Mouse (Mus musculus): ENCODE data around the gene Vps4a. TPM values are rescaled to one million over a fixed set of nuclear protein-coding genes. Genes with fewer than 3 reads are reported as not detected.
A peak's percentile ranks its signal among the peaks of the same experiment; 100 is the strongest.
"Not testable (repeated sequence)": the region's sequence is repeated elsewhere in the genome, so short reads cannot be mapped to it uniquely, and the experiment has no call there.

Gene Vps4a
- polyA plus RNA-seq, 1 experiment from 2014 or later = 68.9 TPM

DNA sequence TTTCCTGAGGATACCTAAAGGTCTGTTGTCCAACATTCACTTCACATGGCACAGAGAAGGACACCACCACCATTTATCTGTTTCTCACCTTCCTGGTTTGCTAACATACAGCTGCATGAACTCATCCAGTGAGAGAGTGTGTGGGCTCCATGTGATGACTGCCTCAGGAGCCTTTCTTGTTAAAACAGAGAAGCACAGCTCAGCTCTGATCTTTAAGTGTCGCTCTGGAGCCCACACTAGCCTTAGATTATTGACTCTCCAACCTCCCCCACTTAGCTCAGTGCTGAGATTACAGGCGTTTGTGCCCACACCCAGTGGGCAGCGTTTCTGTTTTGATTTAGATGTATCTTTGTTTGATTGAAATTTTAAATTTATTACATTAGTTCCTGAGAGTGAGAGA is 23.2 kb upstream of the Vps4a start:
- no peak overlapping the region for H3K4me3 ChIP-seq (ENCODE audit: low read length)
- H3K9me3 ChIP-seq (ENCODE audit: control insufficient read depth, low read length) = no peaks in the 10 kb centered on the region
- H3K4me1 ChIP-seq (replicated peaks; ENCODE audit: control insufficient read depth, insufficient read depth, low read length) = no peaks in the 10 kb centered on the region
- no peak overlapping the region for H3K27ac ChIP-seq (ENCODE audit: low read length)
- H3K36me3 ChIP-seq (ENCODE audit: control insufficient read depth, insufficient read depth, low read length) = peaks cover 13% of the 10 kb centered on the region; the same call in 1 of the 2 replicates
- H3K27me3 ChIP-seq (ENCODE audit: control insufficient read depth, insufficient read depth, low read depth, low read length) = no peaks in the 10 kb centered on the region
- no peak overlapping the region for H3K9ac ChIP-seq (ENCODE audit: low read length)
- no peak for ATAC-seq (ENCODE audit: low read depth)
- H3K4me2 ChIP-seq (ENCODE audit: low read depth, low read length) = no peak overlapping the region
- 69% methylated on average over 3 of the region's 3 CpGs for WGBS

DNA sequence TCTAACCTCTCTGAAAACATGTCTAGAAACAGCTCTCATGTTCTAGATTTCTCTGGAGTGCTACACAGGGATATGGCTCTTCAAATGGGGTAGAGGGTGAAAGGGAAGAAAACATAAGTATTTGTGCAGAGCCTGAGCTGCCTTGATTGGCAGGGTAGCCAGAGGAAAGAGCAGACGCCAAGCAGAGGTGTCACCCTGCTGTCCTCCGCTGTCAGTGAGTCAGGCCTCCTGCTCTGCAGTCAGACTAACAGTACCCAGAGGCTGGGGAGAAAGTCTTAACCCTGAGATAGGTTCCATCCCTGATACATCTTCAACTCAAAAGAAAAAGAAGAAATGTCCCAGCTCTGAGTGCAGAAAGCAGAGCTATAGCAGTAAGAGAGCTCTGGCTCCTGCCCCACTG is 18.4 kb upstream of the Vps4a start:
- WGBS = 78% methylated on average over 2 of the region's 2 CpGs
- H3K36me3 ChIP-seq (ENCODE audit: control insufficient read depth, insufficient read depth, low read length) = peaks cover 10% of the 10 kb centered on the region; the same call in 1 of the 2 replicates
- no peak overlapping the region for H3K4me2 ChIP-seq (ENCODE audit: low read depth, low read length)
- H3K4me3 ChIP-seq (ENCODE audit: low read length) = no peak overlapping the region
- no peak overlapping the region for H3K9ac ChIP-seq (ENCODE audit: low read length)
- no peaks in the 10 kb centered on the region for H3K27me3 ChIP-seq (ENCODE audit: control insufficient read depth, insufficient read depth, low read depth, low read length)
- no peaks in the 10 kb centered on the region for H3K4me1 ChIP-seq (replicated peaks; ENCODE audit: control insufficient read depth, insufficient read depth, low read length)
- no peak for ATAC-seq (ENCODE audit: low read depth)
- H3K27ac ChIP-seq (ENCODE audit: low read length) = no peak overlapping the region
- no peaks in the 10 kb centered on the region for H3K9me3 ChIP-seq (ENCODE audit: control insufficient read depth, low read length)

DNA sequence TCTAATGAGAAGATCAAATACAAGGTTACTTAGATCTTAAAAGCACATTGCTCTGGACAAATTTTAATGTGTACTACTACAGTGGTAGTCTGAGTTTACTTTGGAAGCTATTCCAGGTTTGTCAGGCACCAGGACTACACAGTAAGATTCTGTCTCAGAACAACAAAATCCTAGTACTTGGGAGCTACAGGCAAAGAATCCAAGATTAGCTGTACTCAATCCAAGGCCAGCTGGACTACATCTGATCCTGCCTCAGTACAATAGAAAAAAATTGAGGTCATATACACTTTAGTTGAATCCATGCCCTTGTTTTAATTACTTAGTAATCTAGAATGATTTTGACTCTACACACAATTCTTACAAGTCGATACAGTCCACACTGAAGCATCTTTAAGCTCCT is 16.1 kb upstream of the Vps4a start:
- Histone ChIP-seq H3K4me3 (ENCODE audit: low read length) (no peak overlapping the region), H3K27ac (ENCODE audit: low read length) (no peak overlapping the region), H3K9me3 (ENCODE audit: control insufficient read depth, low read length) (no peaks in the 10 kb centered on the region), H3K4me1 (replicated peaks; ENCODE audit: control insufficient read depth, insufficient read depth, low read length) (no peaks in the 10 kb centered on the region), H3K4me2 (ENCODE audit: low read depth, low read length) (no peak overlapping the region), H3K36me3 (ENCODE audit: control insufficient read depth, insufficient read depth, low read length) (peaks cover 5% of the 10 kb centered on the region; the same call in 1 of the 2 replicates), H3K9ac (ENCODE audit: low read length) (no peak overlapping the region), H3K27me3 (ENCODE audit: control insufficient read depth, insufficient read depth, low read depth, low read length) (no peaks in the 10 kb centered on the region)
- ATAC-seq (ENCODE audit: low read depth) = peak; percentile 60; the same call in 1 of the 2 replicates
- 73% methylated on average over 1 of the region's 1 CpGs for WGBS

DNA sequence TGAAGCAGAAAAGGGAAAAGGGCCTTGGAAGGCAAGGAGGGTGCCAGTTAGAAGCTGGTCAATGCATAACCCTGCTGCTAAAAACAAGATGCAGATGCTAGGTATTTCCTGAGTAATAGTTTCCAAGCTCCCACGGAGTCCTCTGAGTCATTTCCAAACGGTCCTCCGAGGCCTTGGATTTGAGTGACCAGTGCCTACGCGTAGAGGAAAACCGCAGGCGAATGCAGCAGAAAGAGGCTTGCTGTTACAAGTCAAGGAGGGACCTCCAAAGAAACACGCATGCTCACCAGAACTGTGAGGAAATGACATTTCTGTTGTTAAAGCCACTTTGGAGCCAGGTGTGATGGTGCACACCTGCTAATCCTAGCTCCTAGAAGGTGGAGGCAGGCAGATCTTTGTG is 7.5 kb upstream of the Vps4a start:
- Histone ChIP-seq H3K27ac (ENCODE audit: low read length) (no peak overlapping the region), H3K36me3 (ENCODE audit: control insufficient read depth, insufficient read depth, low read length) (no peaks in the 10 kb centered on the region), H3K9me3 (ENCODE audit: control insufficient read depth, low read length) (no peaks in the 10 kb centered on the region), H3K27me3 (ENCODE audit: control insufficient read depth, insufficient read depth, low read depth, low read length) (no peaks in the 10 kb centered on the region), H3K4me1 (replicated peaks; ENCODE audit: control insufficient read depth, insufficient read depth, low read length) (no peaks in the 10 kb centered on the region), H3K9ac (ENCODE audit: low read length) (no peak overlapping the region), H3K4me2 (ENCODE audit: low read depth, low read length) (no peak overlapping the region), H3K4me3 (ENCODE audit: low read length) (no peak overlapping the region)
- 89% methylated on average over 8 of the region's 8 CpGs for WGBS
- ATAC-seq (ENCODE audit: low read depth) = no peak

DNA sequence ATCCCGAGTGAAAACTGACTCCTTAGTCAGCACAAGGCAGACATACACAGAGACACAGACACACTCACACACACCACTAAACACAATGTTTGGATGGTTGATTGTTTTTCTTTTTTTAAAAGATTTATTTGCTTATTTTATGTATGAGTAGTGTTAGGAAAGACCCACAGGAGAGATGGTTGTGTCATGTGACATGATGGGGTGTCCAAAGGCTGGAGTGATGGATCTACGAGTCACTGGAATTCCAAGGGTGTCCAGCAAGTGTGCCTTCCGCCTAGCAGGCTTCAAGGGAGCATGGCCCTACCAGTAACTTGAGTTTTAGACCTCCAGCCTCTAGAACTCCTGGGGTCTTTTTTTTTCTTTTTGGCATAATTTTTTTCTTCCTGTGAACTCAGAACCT is 1.7 kb upstream of the Vps4a start:
- Histone ChIP-seq H3K4me1 (replicated peaks; ENCODE audit: control insufficient read depth, insufficient read depth, low read length) (peaks cover 17% of the 10 kb centered on the region), H3K27me3 (ENCODE audit: control insufficient read depth, insufficient read depth, low read depth, low read length) (no peaks in the 10 kb centered on the region), H3K4me3 (ENCODE audit: low read length) (no peak overlapping the region), H3K9ac (ENCODE audit: low read length) (no peak overlapping the region), H3K9me3 (ENCODE audit: control insufficient read depth, low read length) (no peaks in the 10 kb centered on the region), H3K27ac (ENCODE audit: low read length) (no peak overlapping the region), H3K36me3 (ENCODE audit: control insufficient read depth, insufficient read depth, low read length) (no peaks in the 10 kb centered on the region), H3K4me2 (ENCODE audit: low read depth, low read length) (no peak overlapping the region)
- no peak for ATAC-seq (ENCODE audit: low read depth)
- 55% methylated on average over 3 of the region's 3 CpGs for WGBS

DNA sequence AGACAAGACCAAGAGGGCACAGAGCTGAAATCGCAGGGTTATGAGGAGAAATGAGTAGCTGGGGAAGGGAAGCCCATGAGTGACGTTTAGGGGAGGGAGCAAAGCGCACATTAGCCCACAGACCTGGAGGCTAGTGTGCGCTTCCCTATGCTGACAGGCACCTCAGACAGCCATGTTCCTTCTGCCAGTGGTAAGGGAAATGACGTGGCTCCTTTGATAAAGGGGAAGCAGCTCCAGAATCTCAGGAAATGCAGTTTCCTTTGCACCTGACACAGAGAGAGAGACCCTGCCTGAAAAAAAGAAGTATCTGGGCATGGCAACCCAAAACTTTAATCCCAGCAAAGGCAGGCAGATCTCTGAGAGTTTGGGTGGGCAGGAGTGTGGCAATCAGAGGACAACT is 964 bp upstream of the Vps4a start:
- WGBS = 59% methylated on average over 5 of the region's 5 CpGs
- Histone ChIP-seq H3K27ac (ENCODE audit: low read length) (no peak overlapping the region), H3K4me2 (ENCODE audit: low read depth, low read length) (no peak overlapping the region), H3K4me1 (replicated peaks; ENCODE audit: control insufficient read depth, insufficient read depth, low read length) (peaks cover 17% of the 10 kb centered on the region), H3K4me3 (ENCODE audit: low read length) (no peak overlapping the region), H3K9me3 (ENCODE audit: control insufficient read depth, low read length) (no peaks in the 10 kb centered on the region), H3K36me3 (ENCODE audit: control insufficient read depth, insufficient read depth, low read length) (no peaks in the 10 kb centered on the region), H3K27me3 (ENCODE audit: control insufficient read depth, insufficient read depth, low read depth, low read length) (no peaks in the 10 kb centered on the region), H3K9ac (ENCODE audit: low read length) (no peak overlapping the region)
- no peak for ATAC-seq (ENCODE audit: low read depth)

DNA sequence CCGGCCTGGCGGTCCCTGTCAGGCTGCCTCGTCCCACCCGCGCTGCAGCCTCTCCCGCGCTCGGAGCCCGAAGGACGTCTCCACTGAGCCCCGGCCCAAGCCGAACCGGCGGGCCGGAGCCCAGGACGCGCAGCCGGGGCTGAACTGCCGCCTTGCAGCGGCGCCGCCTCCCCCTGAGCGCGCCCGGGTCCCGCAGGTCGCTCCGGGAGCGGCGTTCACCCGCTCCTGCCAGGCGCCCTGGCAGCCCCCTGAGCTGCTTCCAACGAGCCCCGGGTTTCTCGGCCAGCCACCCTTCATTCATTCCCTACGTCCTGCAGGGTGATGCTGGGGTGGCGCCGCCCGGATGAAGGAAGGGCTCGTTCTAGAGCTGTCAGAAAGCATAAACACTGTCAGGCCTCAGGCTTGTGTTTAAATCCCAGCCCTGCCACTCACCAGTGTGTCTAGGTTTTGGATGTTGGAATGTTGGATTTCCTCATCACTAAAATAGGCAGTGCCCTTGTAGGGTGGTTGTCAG is 612 bp downstream of the Vps4a start:
- Histone ChIP-seq H3K27ac (ENCODE audit: low read length) (peak overlapping the region; percentile 87), H3K9ac (ENCODE audit: low read length) (peak overlapping the region; percentile 97), H3K4me2 (ENCODE audit: low read depth, low read length) (peak overlapping the region; percentile 85), H3K36me3 (ENCODE audit: control insufficient read depth, insufficient read depth, low read length) (no peaks in the 10 kb centered on the region), H3K4me1 (replicated peaks; ENCODE audit: control insufficient read depth, insufficient read depth, low read length) (peaks cover 17% of the 10 kb centered on the region), H3K27me3 (ENCODE audit: control insufficient read depth, insufficient read depth, low read depth, low read length) (no peaks in the 10 kb centered on the region), H3K9me3 (ENCODE audit: control insufficient read depth, low read length) (no peaks in the 10 kb centered on the region), H3K4me3 (ENCODE audit: low read length) (peak overlapping the region; percentile 95)
- WGBS = 0% methylated on average over 40 of the region's 40 CpGs
- no peak for ATAC-seq (ENCODE audit: low read depth)

DNA sequence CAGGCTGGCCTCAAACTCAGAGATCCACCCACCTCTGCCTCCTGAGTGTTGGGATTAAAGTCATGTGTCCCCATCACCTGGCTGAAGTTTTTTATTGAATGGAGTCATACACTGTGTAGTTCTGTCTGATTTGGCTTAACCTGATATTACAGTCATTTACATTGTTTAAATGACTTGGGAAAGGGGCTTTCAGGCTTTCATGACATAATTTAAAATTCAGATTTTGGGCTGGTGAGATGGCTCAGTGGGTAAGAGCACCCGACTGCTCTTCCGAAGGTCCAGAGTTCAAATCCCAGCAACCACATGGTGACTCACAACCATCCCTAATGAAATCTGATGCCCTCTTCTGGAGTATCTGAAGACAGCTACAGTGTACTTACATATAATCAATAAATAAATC is 2.6 kb downstream of the Vps4a start:
- not testable (repeated sequence) for H3K4me2 ChIP-seq (ENCODE audit: low read depth, low read length); H3K9ac ChIP-seq (ENCODE audit: low read length); H3K36me3 ChIP-seq (ENCODE audit: control insufficient read depth, insufficient read depth, low read length); H3K4me3 ChIP-seq (ENCODE audit: low read length); H3K27ac ChIP-seq (ENCODE audit: low read length); H3K9me3 ChIP-seq (ENCODE audit: control insufficient read depth, low read length); ATAC-seq (ENCODE audit: low read depth); H3K27me3 ChIP-seq (ENCODE audit: control insufficient read depth, insufficient read depth, low read depth, low read length)
- 92% methylated on average over 2 of the region's 2 CpGs for WGBS
- peaks cover 17% of the 10 kb centered on the region for H3K4me1 ChIP-seq (replicated peaks; ENCODE audit: control insufficient read depth, insufficient read depth, low read length)

DNA sequence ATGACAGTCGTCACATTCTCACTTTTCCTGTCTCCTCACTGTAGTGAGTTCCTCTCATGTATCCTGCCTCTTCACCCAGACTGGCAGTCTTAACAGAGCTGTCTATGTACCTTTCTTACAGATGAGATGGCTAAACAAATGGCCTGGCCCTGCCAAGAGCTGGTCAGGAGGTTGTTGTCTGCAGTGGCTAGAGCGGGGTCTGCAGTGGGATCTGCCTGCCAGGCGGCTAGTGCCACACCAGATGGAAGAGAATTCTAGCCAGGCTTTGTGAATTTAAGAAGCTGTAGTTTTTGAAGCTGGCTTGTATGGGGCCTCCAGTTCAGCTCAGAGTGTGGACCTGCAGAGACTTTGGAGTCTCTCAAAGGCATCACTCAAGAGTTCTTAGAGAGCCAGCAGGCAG is 4.6 kb downstream of the Vps4a start:
- no peaks in the 10 kb centered on the region for H3K9me3 ChIP-seq (ENCODE audit: control insufficient read depth, low read length)
- no peaks in the 10 kb centered on the region for H3K27me3 ChIP-seq (ENCODE audit: control insufficient read depth, insufficient read depth, low read depth, low read length)
- no peak for ATAC-seq (ENCODE audit: low read depth)
- H3K36me3 ChIP-seq (ENCODE audit: control insufficient read depth, insufficient read depth, low read length) = peaks cover 2% of the 10 kb centered on the region; the same call in 1 of the 2 replicates
- H3K4me2 ChIP-seq (ENCODE audit: low read depth, low read length) = no peak overlapping the region
- H3K9ac ChIP-seq (ENCODE audit: low read length) = no peak overlapping the region
- peaks cover 17% of the 10 kb centered on the region for H3K4me1 ChIP-seq (replicated peaks; ENCODE audit: control insufficient read depth, insufficient read depth, low read length)
- H3K27ac ChIP-seq (ENCODE audit: low read length) = no peak overlapping the region
- H3K4me3 ChIP-seq (ENCODE audit: low read length) = no peak overlapping the region
- WGBS = 88% methylated on average over 3 of the region's 3 CpGs

DNA sequence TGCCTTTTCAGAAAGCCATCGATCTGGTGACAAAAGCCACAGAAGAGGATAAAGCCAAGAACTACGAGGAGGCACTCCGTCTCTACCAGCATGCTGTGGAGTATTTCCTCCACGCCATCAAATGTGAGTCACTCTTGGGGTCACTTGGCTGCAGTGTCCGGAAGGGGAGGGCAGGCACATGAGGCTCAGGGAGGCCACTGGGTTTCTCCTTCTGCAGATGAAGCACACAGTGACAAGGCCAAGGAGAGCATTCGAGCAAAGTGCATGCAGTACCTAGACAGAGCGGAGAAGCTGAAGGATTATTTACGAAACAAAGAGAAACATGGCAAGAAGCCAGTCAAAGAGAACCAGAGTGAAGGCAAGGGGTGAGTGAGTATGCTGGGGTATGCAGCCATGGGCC is 5.6 kb downstream of the Vps4a start:
- H3K9me3 ChIP-seq (ENCODE audit: control insufficient read depth, low read length) = no peaks in the 10 kb centered on the region
- H3K9ac ChIP-seq (ENCODE audit: low read length) = no peak overlapping the region
- no peak overlapping the region for H3K27ac ChIP-seq (ENCODE audit: low read length)
- H3K4me1 ChIP-seq (replicated peaks; ENCODE audit: control insufficient read depth, insufficient read depth, low read length) = peaks cover 17% of the 10 kb centered on the region
- WGBS = 67% methylated on average over 8 of the region's 8 CpGs
- ATAC-seq (ENCODE audit: low read depth) = no peak
- peaks cover 3% of the 10 kb centered on the region for H3K36me3 ChIP-seq (ENCODE audit: control insufficient read depth, insufficient read depth, low read length)
- H3K4me2 ChIP-seq (ENCODE audit: low read depth, low read length) = no peak overlapping the region
- no peaks in the 10 kb centered on the region for H3K27me3 ChIP-seq (ENCODE audit: control insufficient read depth, insufficient read depth, low read depth, low read length)
- H3K4me3 ChIP-seq (ENCODE audit: low read length) = no peak overlapping the region
